Mouse (Mus musculus) heart, embryonic 10.5 days (tissue): ENCODE measurements around the gene Il22ra2. TPM values are rescaled to one million over a fixed set of nuclear protein-coding genes. Genes with fewer than 3 reads are reported as not detected.
"Not testable (repeated sequence)": the region's sequence is repeated elsewhere in the genome, so short reads cannot be mapped to it uniquely, and the experiment has no call there.

Source experiments
- DNase-seq: peaks from one replicate; pipeline ENCODE4 v3.0.0-alpha.2; 2017; ENCODE audit warnings: low spot score
- H3K27ac ChIP-seq: fragments of 300-500 bp; sonication (generic); 2 replicates; pipeline ENCODE4 v1.5.1; 2016; ENCODE audit warnings: mild to moderate bottlenecking
- H3K27me3 ChIP-seq: fragments of 300-500 bp; sonication (generic); 2 replicates; pipeline ENCODE4 v1.6.1; 2016; ENCODE audit warnings: mild to moderate bottlenecking; ENCODE audit not compliant: poor library complexity, insufficient read depth, severe bottlenecking
- H3K36me3 ChIP-seq: fragments of 300-500 bp; sonication (generic); 2 replicates; pipeline ENCODE4 v1.6.1; 2016; ENCODE audit warnings: mild to moderate bottlenecking, moderate library complexity
- H3K4me1 ChIP-seq: fragments of 300-500 bp; sonication (generic); 2 replicates; pipeline ENCODE4 v1.6.1; 2016; ENCODE audit warnings: mild to moderate bottlenecking
- H3K4me3 ChIP-seq: fragments of 300-500 bp; sonication (generic); 2 replicates; pipeline ENCODE4 v1.5.1; 2016; ENCODE audit warnings: mild to moderate bottlenecking, moderate library complexity
- H3K9me3 ChIP-seq: fragments of 300-500 bp; sonication (generic); 2 replicates; pipeline ENCODE4 v1.6.1; 2016; ENCODE audit warnings: mild to moderate bottlenecking, moderate library complexity
- WGBS: fragments of 180-500 bp; shearing (Covaris S2); methylation state at CpG from one replicate; pipeline ENCODE4 v1.1.7; 2016; 5-methylcytosine and 5-hydroxymethylcytosine counted together
- polyA plus RNA-seq: library from polyadenylated mRNA; unstranded; fragments of >200 nt; fragmentation: Nextera tagmentation; extraction: Ambion mirVana; gene quantifications from 2 replicates; pipeline ENCODE4 v1.2.1, GENCODE M21; 2016

The Il22ra2 gene
- polyA plus RNA-seq, 1 experiment from 2014 or later: not detected

- peak; percentile 100 for DNase-seq
- no peaks in the 10 kb centered on the region for H3K9me3 ChIP-seq
- H3K4me1 ChIP-seq: peaks cover 27% of the 10 kb centered on the region
- H3K36me3 ChIP-seq: no peaks in the 10 kb centered on the region
- WGBS: under 1% methylated on average over 52 of the region's 52 CpGs
- peak within 1 kb of the TSS; percentile 96 for H3K27ac ChIP-seq
- H3K27me3 ChIP-seq: no peaks in the 10 kb centered on the region
- H3K4me3 ChIP-seq: peak within 1 kb of the TSS; percentile 80
These were observed 30.0 kb upstream of the Il22ra2 start, which contains the start of gene Ifngr1 for GRCm38 (mm10) chr10:19591641-19592441. Gene Ifngr1 (plus strand): TSS chr10:19591949.

DNA sequence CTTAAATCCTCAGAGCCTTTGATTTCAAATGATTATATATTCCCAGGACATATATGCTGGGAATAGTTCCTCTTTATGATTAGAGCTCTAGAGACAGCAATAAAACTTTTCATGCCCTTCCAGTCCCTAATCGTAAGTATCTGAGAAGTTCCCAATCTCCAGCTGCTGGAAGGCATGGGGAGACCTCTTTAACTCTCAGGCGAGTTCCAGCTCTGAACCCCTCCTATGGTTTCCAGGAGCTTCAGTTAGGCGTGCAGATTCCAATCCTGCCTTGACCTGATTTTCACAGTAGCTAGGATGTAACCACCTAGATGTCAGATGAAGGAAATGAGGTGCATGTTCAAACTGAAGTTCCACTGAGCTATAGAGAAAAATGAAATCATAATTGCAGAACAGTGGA lies 29.2 kb upstream of the Il22ra2 start:
- no peaks in the 10 kb centered on the region for H3K9me3 ChIP-seq
- H3K36me3 ChIP-seq: no peaks in the 10 kb centered on the region
- H3K27ac ChIP-seq: peak overlapping the region; percentile 96
- no peak for DNase-seq
- H3K27me3 ChIP-seq: no peaks in the 10 kb centered on the region
- 10% methylated on average over 3 of the region's 3 CpGs for WGBS
- peaks cover 29% of the 10 kb centered on the region for H3K4me1 ChIP-seq
- H3K4me3 ChIP-seq: peak overlapping the region; percentile 80

- Histone ChIP-seq H3K9me3 (no peaks in the 10 kb centered on the region), H3K27me3 (no peaks in the 10 kb centered on the region), H3K4me1 (peaks cover 29% of the 10 kb centered on the region), H3K27ac (no peak overlapping the region), H3K4me3 (no peak overlapping the region), H3K36me3 (peaks cover 6% of the 10 kb centered on the region; the same call in 1 of the 2 replicates)
- no peak for DNase-seq
- 78% methylated on average over 3 of the region's 3 CpGs for WGBS
These were observed 28.5 kb upstream of the Il22ra2 start for GRCm38 (mm10) chr10:19593296-19593695.

DNA sequence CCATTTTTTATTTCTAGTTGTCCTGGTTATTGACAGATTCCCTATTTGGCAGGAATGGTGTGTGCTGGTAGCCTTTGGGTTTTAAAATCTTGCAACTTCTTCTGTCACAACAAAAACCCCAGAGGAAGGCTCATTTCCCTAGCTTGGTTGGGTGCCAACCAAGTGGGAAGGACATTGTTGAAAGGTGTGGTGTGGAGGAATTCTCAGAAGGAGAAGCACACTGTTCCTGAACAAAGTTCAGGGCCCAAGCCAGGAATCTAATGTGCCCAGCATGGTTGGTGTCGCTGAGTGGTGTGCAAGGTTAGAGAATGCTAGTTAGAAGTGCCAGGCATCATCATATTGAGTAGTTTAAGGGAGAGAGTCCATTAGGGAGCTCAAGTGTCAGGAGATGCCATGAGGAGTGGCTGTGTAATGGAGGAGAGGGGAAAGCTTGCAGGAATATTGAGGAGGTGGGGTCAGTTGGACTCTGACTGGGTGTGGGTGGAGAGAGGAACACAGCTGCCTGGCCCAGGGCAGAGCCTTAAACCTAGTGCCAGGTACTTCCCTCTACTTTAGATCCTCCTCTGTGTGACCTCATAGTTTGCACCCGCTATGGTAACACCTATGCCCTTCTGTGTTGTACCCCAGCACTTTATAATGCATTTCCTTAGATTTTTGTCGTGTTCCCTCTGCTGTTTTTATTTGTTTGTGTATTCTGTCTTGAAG lies 27.4 kb upstream of the Il22ra2 start:
- Histone ChIP-seq H3K27ac (no peak overlapping the region), H3K36me3 (peaks cover 16% of the 10 kb centered on the region), H3K4me1 (peaks cover 27% of the 10 kb centered on the region), H3K27me3 (no peaks in the 10 kb centered on the region), H3K4me3 (no peak overlapping the region), H3K9me3 (no peaks in the 10 kb centered on the region)
- no peak for DNase-seq
- WGBS: 88% methylated on average over 3 of the region's 3 CpGs

DNA sequence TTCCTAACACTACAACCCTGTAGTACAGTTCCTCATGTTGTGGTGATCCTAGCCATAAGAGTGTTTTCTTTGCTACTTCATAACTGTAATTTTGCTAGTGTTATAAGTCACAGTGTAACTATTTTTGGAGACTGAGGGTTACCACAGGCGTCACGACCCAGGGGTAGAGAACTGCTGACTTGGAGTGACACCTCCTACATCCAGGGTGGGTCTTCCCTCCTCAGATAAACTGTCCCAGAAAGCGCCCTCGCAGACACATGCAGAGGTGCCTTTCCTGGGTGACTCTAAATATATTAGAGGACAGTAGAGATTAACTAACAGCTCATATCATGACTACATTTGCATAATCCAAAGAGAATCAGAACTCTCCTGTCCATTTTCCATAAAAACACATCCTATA lies 24.9 kb upstream of the Il22ra2 start:
- 0 out of 2 replicates have a peak, but pooled peaks cover 3% of the 10 kb centered on the region for H3K9me3 ChIP-seq
- no peak overlapping the region for H3K4me3 ChIP-seq
- peaks cover 23% of the 10 kb centered on the region for H3K4me1 ChIP-seq
- no peak for DNase-seq
- no peaks in the 10 kb centered on the region for H3K27me3 ChIP-seq
- no peak overlapping the region for H3K27ac ChIP-seq
- H3K36me3 ChIP-seq: peaks cover 29% of the 10 kb centered on the region
- 67% methylated on average over 4 of the region's 4 CpGs for WGBS

- H3K4me3 ChIP-seq: no peak overlapping the region
- 91% methylated on average over 11 of the region's 11 CpGs for WGBS
- DNase-seq: no peak
- H3K9me3 ChIP-seq: 0 out of 2 replicates have a peak, but pooled peaks cover 3% of the 10 kb centered on the region
- H3K36me3 ChIP-seq: peaks cover 41% of the 10 kb centered on the region
- peaks cover 17% of the 10 kb centered on the region for H3K4me1 ChIP-seq
- no peak overlapping the region for H3K27ac ChIP-seq
- H3K27me3 ChIP-seq: no peaks in the 10 kb centered on the region
These were observed 23.7 kb upstream of the Il22ra2 start for GRCm38 (mm10) chr10:19598091-19598490.

DNA sequence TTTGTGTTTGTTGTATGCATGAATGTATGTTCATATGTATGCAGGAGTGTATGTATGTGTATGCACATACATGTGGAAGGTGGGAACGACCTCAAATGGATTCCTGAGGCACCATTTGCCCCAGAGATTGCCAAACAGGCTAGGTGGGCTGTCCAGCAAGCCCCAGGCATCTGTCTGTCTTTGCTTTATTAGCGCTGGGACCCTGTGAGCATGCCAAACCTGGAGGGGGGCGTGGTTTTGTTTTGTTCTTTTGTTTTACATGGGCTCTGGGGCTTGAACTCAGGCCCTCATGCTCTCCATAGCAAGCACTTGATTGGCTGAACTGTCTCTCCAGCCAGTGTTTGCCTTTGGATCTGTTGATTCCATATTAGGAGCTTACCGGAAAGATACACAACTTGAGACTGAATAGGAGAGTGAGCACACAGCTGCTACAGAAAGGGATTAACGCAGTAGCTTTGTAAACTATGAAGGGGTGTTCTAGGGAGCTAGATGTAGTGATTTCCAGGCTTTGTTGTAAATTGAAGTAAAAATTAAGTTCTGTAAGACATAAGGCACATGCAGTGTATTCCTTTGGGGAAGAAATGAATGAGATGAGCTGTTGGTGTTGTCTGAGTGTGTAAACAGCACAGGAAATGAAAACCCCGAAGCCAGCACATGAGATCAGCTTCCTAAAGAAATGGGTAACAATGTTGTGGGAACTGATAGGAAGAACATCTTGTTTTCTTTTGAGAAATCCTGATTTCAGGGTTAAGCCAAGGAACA lies 22.3 kb upstream of the Il22ra2 start:
- H3K27ac ChIP-seq: no peak overlapping the region
- H3K27me3 ChIP-seq: no peaks in the 10 kb centered on the region
- peaks cover 8% of the 10 kb centered on the region for H3K4me1 ChIP-seq
- H3K36me3 ChIP-seq: peaks cover 55% of the 10 kb centered on the region
- no peak for DNase-seq
- 0 out of 2 replicates have a peak, but pooled peaks cover 3% of the 10 kb centered on the region for H3K9me3 ChIP-seq
- H3K4me3 ChIP-seq: no peak overlapping the region
- 77% methylated on average over 6 of the region's 6 CpGs for WGBS

DNA sequence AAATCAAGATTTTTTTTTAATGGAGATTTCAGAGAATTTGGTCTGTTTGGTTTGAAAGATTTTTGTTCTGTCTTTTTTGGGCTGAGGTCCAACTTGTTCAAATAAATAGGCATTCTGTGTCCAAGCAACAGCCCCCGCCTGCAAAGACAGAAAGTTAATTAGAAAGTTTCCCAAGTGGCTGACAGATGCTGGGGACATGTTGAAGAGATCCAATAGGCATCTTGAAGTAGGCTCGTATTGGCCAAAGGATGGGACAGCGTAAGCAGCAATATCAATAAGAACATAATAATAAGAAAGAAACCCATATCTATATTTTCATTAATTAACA lies 21.7 kb upstream of the Il22ra2 start:
- Histone ChIP-seq H3K9me3 (0 out of 2 replicates have a peak, but pooled peaks cover 3% of the 10 kb centered on the region), H3K27ac (no peak overlapping the region), H3K4me3 (no peak overlapping the region), H3K27me3 (no peaks in the 10 kb centered on the region), H3K4me1 (peaks cover 7% of the 10 kb centered on the region), H3K36me3 (peaks cover 60% of the 10 kb centered on the region)
- WGBS: 88% methylated on average over 3 of the region's 3 CpGs
- no peak for DNase-seq

GRCm38 (mm10) chr10:19601502-19601901 lies 20.3 kb upstream of the Il22ra2 start:
- not testable (repeated sequence) for H3K4me1 ChIP-seq, H3K27ac ChIP-seq, H3K27me3 ChIP-seq, DNase-seq, H3K9me3 ChIP-seq, H3K4me3 ChIP-seq
- H3K36me3 ChIP-seq: peaks cover 74% of the 10 kb centered on the region
- WGBS: 19% methylated on average over 1 of the region's 1 CpGs

DNA sequence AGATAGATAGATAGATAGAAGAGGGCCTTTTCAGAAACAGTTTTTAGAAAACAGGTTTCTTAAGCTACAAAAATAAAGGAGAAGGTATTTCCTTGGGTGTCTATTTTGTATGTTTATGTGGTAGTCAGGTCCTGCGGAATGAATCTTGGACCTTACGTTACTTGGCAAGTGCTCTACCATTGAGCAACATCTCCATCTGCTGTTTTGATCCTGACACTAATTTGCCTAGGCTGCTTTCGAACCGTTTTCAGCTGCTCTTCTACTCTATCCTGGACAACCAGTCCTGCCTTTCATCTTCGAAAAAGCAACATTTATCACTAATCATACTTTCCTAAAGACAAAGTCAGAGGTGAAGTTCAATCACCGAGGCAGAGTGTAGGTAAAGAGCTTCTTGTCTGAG lies 18.6 kb upstream of the Il22ra2 start:
- H3K27ac ChIP-seq: no peak overlapping the region
- no peak overlapping the region for H3K4me3 ChIP-seq
- no peaks in the 10 kb centered on the region for H3K4me1 ChIP-seq
- H3K9me3 ChIP-seq: 0 out of 2 replicates have a peak, but pooled peaks cover 3% of the 10 kb centered on the region
- no peak for DNase-seq
- peaks cover 86% of the 10 kb centered on the region for H3K36me3 ChIP-seq
- WGBS: 90% methylated on average over 6 of the region's 6 CpGs
- H3K27me3 ChIP-seq: no peaks in the 10 kb centered on the region

- Histone ChIP-seq H3K4me3 (no peak overlapping the region), H3K36me3 (peaks cover 58% of the 10 kb centered on the region), H3K27me3 (no peaks in the 10 kb centered on the region), H3K4me1 (peaks cover 19% of the 10 kb centered on the region), H3K27ac (0 out of 2 replicates have a peak overlapping the region, but pooled peaks have one; percentile 47), H3K9me3 (no peaks in the 10 kb centered on the region)
- 55% methylated on average over 14 of the region's 14 CpGs for WGBS
- no peak for DNase-seq
These were observed 12.7 kb upstream of the Il22ra2 start for GRCm38 (mm10) chr10:19609125-19609524.

DNA sequence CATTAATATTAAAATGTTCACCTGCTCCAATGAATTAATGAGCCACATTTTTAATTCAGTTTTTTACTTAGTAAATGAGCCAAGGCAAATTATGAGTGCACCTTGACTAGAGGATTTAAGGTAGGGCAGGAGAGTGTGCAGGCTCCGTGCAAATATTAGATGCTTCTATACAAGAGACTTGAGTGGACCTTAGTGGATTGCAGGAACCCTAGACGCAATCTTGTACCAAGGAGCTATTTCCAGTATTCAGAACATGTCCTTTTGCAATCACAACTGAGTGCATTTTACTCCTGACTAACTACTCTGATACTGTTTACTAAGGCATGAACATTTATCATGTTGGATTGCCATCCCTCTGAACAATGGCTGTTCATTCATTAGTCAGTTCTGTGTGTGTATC lies 10.2 kb upstream of the Il22ra2 start:
- Histone ChIP-seq H3K4me3 (no peak overlapping the region), H3K4me1 (peaks cover 23% of the 10 kb centered on the region), H3K9me3 (no peaks in the 10 kb centered on the region), H3K36me3 (peaks cover 33% of the 10 kb centered on the region), H3K27me3 (no peaks in the 10 kb centered on the region), H3K27ac (no peak overlapping the region)
- WGBS: 62% methylated on average over 2 of the region's 2 CpGs
- no peak for DNase-seq
